Mouse (Mus musculus): ENCODE measurements around the gene Ces1b. TPM values are rescaled to one million over a fixed set of nuclear protein-coding genes. Genes with fewer than 3 reads are reported as not detected.

The Ces1b gene
- total RNA-seq (2023): not detected

DNA sequence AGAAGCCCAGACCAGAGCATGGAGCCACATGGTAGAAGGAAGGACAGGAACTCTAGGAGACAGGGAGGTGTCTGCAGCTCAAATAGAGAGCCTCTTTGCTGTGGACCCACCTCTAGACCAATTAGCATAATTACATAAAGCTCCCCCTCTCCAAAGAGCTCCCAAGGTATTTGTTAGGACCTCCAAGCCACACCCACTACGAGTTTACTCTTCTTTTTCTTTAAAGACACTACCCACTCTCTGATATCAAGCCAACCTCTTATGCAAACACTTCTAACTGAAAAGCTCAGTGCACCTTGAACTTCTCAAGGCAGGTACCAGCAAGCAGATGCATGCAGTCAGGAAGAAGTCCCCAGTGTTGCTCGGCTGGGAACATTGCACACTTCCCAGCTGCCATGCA lies at the start of gene Ces1b:
Ces1b (minus strand) TSS at position 131 of the 400 bp plus-strand sequence.

GRCm38 (mm10) chr8:93048092-93048491 lies 31.7 kb downstream of the Ces1b start, which contains the start of gene Ces1a:
TSS of gene Ces1a (minus strand) at chr8:93048192.

Other genes starting within 250 kb of the Ces1b start
- gene Lpcat2, start 224.7 kb downstream of the Ces1b start, total RNA-seq (2023): 3.4 TPM
- not detected for gene Capns2, start 178.6 kb downstream of the Ces1b start, total RNA-seq (2023)
- gene Slc6a2, start 119.9 kb downstream of the Ces1b start, total RNA-seq (2023): not detected
- gene Ces1a, start 31.8 kb downstream of the Ces1b start, total RNA-seq (2023): not detected
- gene Ces1c, start 51.3 kb upstream of the Ces1b start, total RNA-seq (2023): not detected
- 0.65 TPM for gene Ces1d, start 117.8 kb upstream of the Ces1b start, total RNA-seq (2023)
- gene Ces1e, start 149.6 kb upstream of the Ces1b start, total RNA-seq (2023): not detected
- not detected for gene Ces1f, start 199.7 kb upstream of the Ces1b start, total RNA-seq (2023)

Data from CD4-positive naive resting alpha-beta T cell, adult 57 days (primary cell).